Mouse (Mus musculus) heart, embryonic 16.5 days (tissue): ENCODE data around the gene Mtss1l. TPM values are rescaled to one million over a fixed set of nuclear protein-coding genes. Genes with fewer than 3 reads are reported as not detected.

Experiments
- ATAC-seq: fragments of 200-750 bp; cut with Nextera tagmentation; replicated peaks from 2 replicates; pipeline ENCODE4 v1.8.0; 2017; ENCODE audit warnings: moderate number of reproducible peaks; ENCODE audit not compliant: insufficient read depth, low FRiP score; ENCODE audit errors: extremely low read depth
- H3K27ac ChIP-seq: fragments of 300-500 bp; sonication (generic); 2 replicates; pipeline ENCODE4 v1.5.1; 2014; ENCODE audit warnings: mild to moderate bottlenecking, low read length, control low read depth, moderate library complexity
- H3K27me3 ChIP-seq: fragments of 300-500 bp; sonication (generic); 2 replicates; pipeline ENCODE4 v1.6.1; 2014; ENCODE audit warnings: low read length, mixed read lengths; ENCODE audit not compliant: control insufficient read depth, insufficient read depth
- H3K36me3 ChIP-seq: fragments of 300-500 bp; sonication (generic); 2 replicates; pipeline ENCODE4 v1.6.1; 2014; ENCODE audit not compliant: control insufficient read depth, insufficient read depth
- H3K4me1 ChIP-seq: fragments of 300-500 bp; sonication (generic); 2 replicates; pipeline ENCODE4 v1.6.1; 2014; ENCODE audit warnings: low read length, mixed read lengths; ENCODE audit not compliant: control insufficient read depth, insufficient read depth
- H3K4me2 ChIP-seq: fragments of 300-500 bp; sonication (generic); 2 replicates; pipeline ENCODE4 v1.6.1; 2014; ENCODE audit warnings: low read depth, mild to moderate bottlenecking, control low read depth, low read length
- H3K4me3 ChIP-seq: fragments of 300-500 bp; sonication (generic); 2 replicates; pipeline ENCODE4 v1.5.1; 2014; ENCODE audit warnings: mild to moderate bottlenecking, control low read depth, low read length
- H3K9ac ChIP-seq: fragments of 300-500 bp; sonication (generic); 2 replicates; pipeline ENCODE4 v1.6.1; 2014; ENCODE audit warnings: low read length, control low read depth
- H3K9me3 ChIP-seq: fragments of 300-500 bp; sonication (generic); replicated peaks from 2 replicates; pipeline ENCODE4 v1.6.1; 2016; ENCODE audit warnings: low read length; ENCODE audit not compliant: control insufficient read depth
- WGBS: fragments of 180-500 bp; shearing (Covaris S2); extraction: QIAGEN DNeasy Blood & Tissue Kit; methylation state at CpG from one replicate; pipeline ENCODE4 v1.1.7; 2014; 5-methylcytosine and 5-hydroxymethylcytosine counted together
- polyA plus RNA-seq: library from polyadenylated mRNA; unstranded; fragments of >200 nt; fragmentation: Nextera tagmentation; extraction: Ambion mirVana; gene quantifications from 2 replicates; pipeline ENCODE4 v1.2.1, GENCODE M21; 2015

The Mtss1l gene
- polyA plus RNA-seq, 1 experiment from 2014 or later: 4.5 TPM

DNA sequence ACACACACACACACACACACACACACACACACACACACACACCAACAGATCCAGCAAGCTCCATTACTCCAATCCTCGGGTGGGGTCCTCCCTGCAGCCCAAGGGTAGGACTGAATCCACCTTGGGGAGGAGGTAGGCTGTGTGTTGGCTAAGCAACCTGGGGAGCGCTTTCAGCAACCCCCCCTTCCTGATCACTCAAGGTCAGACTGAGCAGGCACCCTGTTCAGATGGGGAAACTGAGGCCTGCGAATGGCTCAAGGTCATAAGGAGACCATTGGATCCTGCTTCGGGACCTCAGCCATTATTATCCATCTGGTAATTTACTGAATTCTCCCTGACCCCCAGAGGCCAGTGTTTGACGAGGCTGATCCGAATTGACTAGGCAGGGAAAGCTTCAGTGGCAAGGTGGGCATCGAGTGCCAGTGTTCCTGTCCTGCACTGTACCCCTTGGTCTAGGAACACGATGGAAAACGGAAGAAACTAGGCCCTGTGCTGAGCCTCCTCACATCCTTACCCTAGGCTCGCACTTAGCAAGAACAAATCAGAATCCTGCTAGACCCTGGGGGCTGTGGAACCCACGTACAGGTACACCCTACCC lies 1.2 kb downstream of the Mtss1l start:
- H3K27ac ChIP-seq: no peak overlapping the region

DNA sequence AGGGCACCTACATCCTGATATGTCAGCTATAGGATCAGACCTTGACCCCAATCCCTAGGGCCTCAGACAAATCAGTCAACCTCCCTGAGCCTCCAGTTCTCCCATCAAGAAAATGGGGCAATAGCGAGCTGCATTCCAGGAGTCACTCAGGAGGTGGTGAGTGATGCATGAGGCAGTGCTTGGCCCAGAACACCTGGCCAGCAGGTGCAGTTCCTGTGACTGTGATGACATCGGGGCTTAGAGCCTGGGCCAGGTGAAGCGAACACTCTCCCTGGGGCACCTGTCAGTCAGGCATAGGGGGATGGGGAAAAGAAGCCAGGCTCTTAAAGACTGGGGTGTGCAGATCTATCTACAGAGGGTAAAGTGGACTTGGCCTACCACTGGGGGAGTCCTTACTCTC lies 3.2 kb downstream of the Mtss1l start:
- no peak for ATAC-seq
- no peak overlapping the region for H3K4me3 ChIP-seq
- H3K27ac ChIP-seq: peak overlapping the region; percentile 49; the same call in 1 of the 2 replicates
- no peaks in the 10 kb centered on the region for H3K9me3 ChIP-seq
- WGBS: 85% methylated on average over 3 of the region's 3 CpGs
- no peaks in the 10 kb centered on the region for H3K27me3 ChIP-seq
- peaks cover 44% of the 10 kb centered on the region for H3K4me1 ChIP-seq
- no peak overlapping the region for H3K9ac ChIP-seq
- peak overlapping the region; percentile 23; the same call in 1 of the 2 replicates for H3K4me2 ChIP-seq
- H3K36me3 ChIP-seq: peaks cover 26% of the 10 kb centered on the region

More for the DNA sequence above, 1.2 kb downstream of the Mtss1l start:
- no peak for ATAC-seq
- Histone ChIP-seq H3K4me3 (peak overlapping the region; percentile 82), H3K9ac (peak overlapping the region; percentile 91), H3K27me3 (no peaks in the 10 kb centered on the region), H3K4me2 (peak overlapping the region; percentile 83), H3K36me3 (peaks cover 8% of the 10 kb centered on the region; the same call in 1 of the 2 replicates), H3K4me1 (peaks cover 57% of the 10 kb centered on the region), H3K9me3 (no peaks in the 10 kb centered on the region)
- 43% methylated on average over 11 of the region's 11 CpGs for WGBS

DNA sequence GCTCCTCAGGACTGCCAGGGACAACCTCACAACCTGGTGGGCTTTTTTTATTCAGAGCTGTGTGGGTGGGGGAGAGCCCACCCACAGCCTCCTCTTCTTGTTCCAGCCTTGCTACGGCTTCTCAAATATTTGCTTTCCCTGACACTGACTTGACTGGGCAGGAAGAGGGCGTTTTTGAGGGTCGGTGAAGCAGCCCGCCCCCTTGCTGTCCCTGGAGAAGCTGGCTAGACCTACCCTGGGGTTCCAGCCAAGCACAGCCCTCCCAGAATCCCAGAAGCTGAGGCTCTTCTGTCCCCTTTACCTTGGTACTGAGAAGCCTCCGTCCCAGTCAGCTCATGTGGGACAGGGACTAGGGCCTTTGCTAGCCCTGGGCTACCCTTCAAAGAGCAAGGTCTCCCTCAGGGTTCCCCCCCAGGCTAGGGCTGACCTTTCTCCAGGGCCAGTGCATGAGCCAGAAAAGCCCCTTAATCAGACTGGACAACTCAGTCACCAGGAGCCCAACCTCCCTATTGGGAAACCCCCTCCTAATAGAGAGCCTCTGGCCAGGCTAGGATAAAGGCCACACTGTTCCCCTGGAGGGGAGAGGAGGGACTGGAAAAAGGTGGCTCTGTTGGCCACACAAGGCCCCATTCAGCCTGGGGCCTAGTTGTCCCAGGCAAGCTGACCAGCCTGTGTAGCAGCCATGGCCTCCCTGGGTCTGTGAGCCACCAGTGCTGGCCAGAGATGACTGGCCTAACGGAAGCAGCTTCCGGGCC lies 4.0 kb downstream of the Mtss1l start:
- Histone ChIP-seq H3K4me3 (no peak overlapping the region), H3K27me3 (no peaks in the 10 kb centered on the region), H3K36me3 (peaks cover 33% of the 10 kb centered on the region), H3K9me3 (no peaks in the 10 kb centered on the region), H3K4me2 (peak overlapping the region; percentile 23; the same call in 1 of the 2 replicates), H3K4me1 (peaks cover 39% of the 10 kb centered on the region), H3K9ac (peak overlapping the region; percentile 28; the same call in 1 of the 2 replicates), H3K27ac (peak overlapping the region; percentile 49; the same call in 1 of the 2 replicates)
- 46% methylated on average over 7 of the region's 7 CpGs for WGBS
- no peak for ATAC-seq

DNA sequence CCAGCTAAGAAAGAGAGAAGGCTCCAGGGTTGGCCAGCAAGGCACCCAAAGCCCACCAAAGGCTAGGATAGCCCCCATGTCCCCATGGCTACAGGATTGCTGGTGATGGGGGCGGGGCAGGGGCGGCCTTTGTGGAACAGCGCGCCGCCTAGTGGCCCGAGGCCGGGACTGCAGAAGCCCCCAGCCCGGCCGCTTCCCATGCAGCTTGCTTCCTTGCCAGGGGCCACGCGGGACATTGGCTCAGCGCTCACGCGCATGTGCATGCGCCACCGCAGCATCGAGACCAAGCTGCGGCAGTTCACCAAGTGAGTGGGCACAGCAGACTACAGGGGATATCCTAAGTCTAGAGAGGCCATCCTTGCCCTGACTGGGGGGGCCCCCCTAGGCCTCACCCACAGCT lies 5.6 kb downstream of the Mtss1l start:
- Histone ChIP-seq H3K4me2 (no peak overlapping the region), H3K4me3 (no peak overlapping the region), H3K9me3 (no peaks in the 10 kb centered on the region), H3K4me1 (peaks cover 36% of the 10 kb centered on the region), H3K36me3 (peaks cover 45% of the 10 kb centered on the region), H3K27me3 (no peaks in the 10 kb centered on the region), H3K27ac (no peak overlapping the region), H3K9ac (no peak overlapping the region)
- no peak for ATAC-seq
- WGBS: 14% methylated on average over 18 of the region's 18 CpGs

DNA sequence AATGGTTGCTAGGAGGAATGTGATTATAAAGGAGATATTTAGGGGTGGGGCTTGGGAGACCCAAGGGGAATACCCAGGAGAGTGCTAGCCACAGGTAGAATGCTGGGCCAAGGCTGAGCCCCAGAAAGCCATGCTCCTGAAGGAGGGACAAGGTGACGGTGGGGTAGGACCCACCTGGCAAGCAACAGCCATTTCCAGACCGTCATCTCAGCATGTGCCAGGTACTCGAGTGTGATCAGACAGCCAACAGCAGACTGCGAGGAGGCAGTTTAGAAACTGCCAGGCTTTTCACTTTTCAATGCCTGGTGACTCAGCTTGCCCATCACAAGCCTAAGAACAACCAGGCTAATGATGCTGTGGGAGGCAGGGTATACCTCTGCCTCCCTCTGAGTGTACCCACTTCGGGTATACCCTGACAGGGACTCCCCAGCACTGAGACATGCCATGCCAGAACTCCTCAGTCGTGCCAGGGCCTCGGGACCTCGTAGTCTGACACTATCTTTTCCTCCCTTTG lies 10.1 kb downstream of the Mtss1l start:
- H3K36me3 ChIP-seq: peaks cover 63% of the 10 kb centered on the region
- H3K4me1 ChIP-seq: 0 out of 2 replicates have a peak, but pooled peaks cover 4% of the 10 kb centered on the region
- no peak overlapping the region for H3K4me3 ChIP-seq
- H3K4me2 ChIP-seq: no peak overlapping the region
- H3K9ac ChIP-seq: no peak overlapping the region
- H3K27ac ChIP-seq: no peak overlapping the region
- H3K9me3 ChIP-seq: no peaks in the 10 kb centered on the region
- H3K27me3 ChIP-seq: no peaks in the 10 kb centered on the region
- ATAC-seq: no peak
- 89% methylated on average over 8 of the region's 8 CpGs for WGBS

DNA sequence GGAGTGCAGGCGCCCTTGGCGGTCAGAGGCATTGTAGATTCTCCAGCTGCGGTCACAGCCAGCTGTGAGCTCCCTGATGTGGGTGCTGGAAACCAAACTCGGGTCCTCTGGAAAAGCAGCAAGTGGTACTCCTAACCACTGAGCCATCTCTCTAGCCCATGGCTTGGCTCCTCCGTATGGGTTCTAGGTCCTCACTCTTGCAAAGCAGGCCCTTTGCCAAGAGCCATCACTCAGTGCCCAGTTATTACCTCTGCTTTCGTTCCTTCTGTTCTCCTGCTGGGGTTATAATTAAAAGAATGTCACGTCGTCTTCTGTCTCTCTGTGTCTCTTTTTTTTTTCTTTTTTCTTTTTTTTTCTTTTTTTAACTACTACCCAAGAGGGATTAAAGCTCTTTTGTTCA lies 11.8 kb downstream of the Mtss1l start:
- 87% methylated on average over 8 of the region's 8 CpGs for WGBS
- H3K36me3 ChIP-seq: peaks cover 68% of the 10 kb centered on the region
- H3K4me2 ChIP-seq: no peak overlapping the region
- H3K4me1 ChIP-seq: no peaks in the 10 kb centered on the region
- no peak overlapping the region for H3K27ac ChIP-seq
- no peak overlapping the region for H3K4me3 ChIP-seq
- ATAC-seq: no peak
- no peaks in the 10 kb centered on the region for H3K27me3 ChIP-seq
- H3K9me3 ChIP-seq: no peaks in the 10 kb centered on the region
- no peak overlapping the region for H3K9ac ChIP-seq

DNA sequence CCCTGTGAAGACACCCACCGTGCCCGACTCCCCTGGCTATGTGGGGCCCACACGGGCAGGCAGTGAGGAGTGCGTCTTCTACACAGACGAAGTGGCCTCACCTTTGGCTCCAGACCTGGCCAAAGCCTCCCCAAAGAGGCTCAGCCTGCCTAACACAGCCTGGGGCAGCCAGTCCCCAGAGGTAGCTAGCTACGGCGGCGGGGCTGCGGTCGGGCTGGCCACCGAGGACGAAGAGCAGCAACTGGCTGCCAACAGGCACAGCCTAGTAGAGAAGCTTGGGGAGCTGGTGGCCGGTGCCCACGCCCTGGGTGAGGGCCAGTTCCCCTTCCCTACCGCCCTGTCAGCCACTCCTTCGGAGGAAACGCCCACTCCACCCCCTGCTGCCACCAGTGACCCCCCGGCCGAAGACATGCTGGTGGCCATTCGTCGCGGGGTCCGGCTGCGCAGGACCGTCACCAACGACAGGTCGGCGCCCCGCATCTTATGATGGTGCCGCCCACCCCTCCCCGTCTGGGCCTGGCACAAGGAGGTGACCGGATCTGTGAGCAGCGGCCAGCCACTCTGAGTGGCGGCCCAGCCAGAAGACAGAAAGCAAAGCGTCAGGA lies 17.4 kb downstream of the Mtss1l start:
- WGBS: 90% methylated on average over 35 of the region's 35 CpGs
- no peak for ATAC-seq
- no peaks in the 10 kb centered on the region for H3K27me3 ChIP-seq
- H3K36me3 ChIP-seq: peaks cover 42% of the 10 kb centered on the region
- H3K9me3 ChIP-seq: no peaks in the 10 kb centered on the region
- no peak overlapping the region for H3K9ac ChIP-seq
- no peaks in the 10 kb centered on the region for H3K4me1 ChIP-seq
- no peak overlapping the region for H3K27ac ChIP-seq
- no peak overlapping the region for H3K4me3 ChIP-seq
- H3K4me2 ChIP-seq: no peak overlapping the region

DNA sequence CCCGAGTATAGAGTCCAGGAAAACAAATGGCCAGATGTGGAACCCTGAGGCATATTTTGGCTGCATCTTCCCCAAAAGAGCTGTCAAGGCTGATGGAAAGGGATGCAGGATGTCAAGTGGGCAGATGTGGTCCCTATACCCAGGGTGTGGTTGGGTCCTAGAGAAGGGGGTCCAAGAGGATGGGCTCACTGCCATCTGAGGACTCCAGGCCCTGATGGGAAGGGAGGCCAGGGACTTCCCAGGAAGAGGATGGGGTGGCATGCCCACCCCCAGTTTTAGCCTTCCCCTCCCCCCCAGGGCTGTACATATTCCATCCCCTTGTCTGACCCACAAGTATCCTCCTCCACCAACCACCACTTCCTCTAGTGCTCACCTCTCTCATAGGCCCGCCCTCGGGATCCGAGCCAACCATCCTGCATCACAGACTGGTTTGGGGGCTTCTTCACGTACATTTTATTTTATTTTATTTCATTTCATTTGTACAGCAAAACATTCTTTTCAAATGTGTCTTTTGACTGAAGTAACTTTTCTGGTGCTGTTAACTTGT lies 19.4 kb downstream of the Mtss1l start:
- no peak overlapping the region for H3K4me3 ChIP-seq
- H3K9ac ChIP-seq: no peak overlapping the region
- ATAC-seq: no peak
- H3K27me3 ChIP-seq: no peaks in the 10 kb centered on the region
- H3K9me3 ChIP-seq: no peaks in the 10 kb centered on the region
- no peak overlapping the region for H3K4me2 ChIP-seq
- peaks cover 32% of the 10 kb centered on the region for H3K36me3 ChIP-seq
- 89% methylated on average over 5 of the region's 5 CpGs for WGBS
- no peaks in the 10 kb centered on the region for H3K4me1 ChIP-seq
- H3K27ac ChIP-seq: no peak overlapping the region
